Mouse (Mus musculus) Muller cell, postnatal 12 days (primary cell): ENCODE results near the gene Cavin3.

Source experiments
- DNase-seq: peaks from one replicate; pipeline ENCODE4 v3.0.0-alpha.2; 2015; ENCODE audit errors: inconsistent ontology term

The Cavin3 gene

DNA sequence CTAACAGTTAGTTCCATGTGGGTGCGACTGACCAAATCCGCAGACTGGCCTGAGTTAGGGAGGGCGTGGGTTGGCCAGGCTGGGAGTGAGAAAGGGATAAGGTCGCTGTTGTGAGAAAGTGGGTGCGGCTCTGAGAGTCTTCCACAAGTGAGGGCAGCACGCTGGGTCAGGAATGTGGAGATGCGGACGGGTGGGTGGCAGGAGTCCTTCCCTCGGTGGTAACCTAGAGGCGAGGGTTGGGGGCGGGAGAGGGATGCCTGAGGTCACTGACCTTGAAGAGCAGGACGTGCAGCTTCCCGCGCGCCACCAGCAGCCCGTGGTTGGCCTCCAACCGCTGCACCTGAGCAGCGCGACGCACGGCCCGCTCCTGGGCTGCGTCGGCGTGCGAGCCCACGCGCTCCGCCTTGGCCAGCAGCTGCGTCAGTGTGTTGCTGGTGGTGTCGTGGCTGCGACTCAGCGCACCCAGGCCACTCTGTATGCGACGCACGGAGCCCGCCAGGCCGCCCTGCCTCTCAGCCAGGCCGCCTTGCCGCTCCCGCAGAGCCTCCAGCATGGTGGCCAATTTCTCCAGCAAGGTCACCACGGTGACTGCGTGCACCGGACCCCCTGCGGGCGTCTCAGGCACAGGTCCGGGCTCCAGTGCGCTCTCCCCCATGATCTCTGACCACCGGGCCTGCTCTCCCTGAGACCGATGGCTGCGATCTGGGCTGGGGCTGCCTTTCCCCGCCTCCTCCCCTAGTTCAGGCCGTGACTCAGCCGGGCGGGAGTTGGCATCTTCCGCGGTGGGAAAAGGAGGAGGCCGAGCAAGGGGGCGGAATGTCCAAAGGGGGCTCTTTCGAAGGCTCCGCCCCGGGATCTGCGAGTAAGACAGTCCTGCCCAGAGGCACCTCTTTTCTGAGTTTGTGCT is at the start of gene Cavin3:
Gene Cavin3, minus strand, starts transcription at position 796 of the 907 bp plus-strand sequence.
- peak; percentile 95 for DNase-seq

DNA sequence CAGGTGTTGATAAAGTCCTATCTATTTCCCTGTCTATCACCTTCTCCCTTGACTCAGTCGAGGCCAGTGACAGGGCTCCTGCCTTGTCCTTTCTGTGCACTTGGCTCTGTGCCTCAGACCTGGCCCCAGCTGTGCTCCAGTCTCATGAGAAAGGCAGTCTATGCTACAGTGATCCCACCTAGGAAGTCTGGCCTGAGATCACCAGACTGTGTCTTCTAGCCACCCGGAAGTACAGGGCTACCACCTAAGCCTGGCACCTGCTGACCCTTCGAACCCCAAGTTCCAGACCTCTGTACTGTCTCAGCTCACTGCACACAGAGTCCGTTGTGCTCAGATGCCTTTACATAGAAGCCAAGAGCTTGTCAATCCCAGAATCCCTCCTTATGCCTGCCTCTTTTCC is 46.0 kb upstream of the Cavin3 start:
- no peak for DNase-seq

DNA sequence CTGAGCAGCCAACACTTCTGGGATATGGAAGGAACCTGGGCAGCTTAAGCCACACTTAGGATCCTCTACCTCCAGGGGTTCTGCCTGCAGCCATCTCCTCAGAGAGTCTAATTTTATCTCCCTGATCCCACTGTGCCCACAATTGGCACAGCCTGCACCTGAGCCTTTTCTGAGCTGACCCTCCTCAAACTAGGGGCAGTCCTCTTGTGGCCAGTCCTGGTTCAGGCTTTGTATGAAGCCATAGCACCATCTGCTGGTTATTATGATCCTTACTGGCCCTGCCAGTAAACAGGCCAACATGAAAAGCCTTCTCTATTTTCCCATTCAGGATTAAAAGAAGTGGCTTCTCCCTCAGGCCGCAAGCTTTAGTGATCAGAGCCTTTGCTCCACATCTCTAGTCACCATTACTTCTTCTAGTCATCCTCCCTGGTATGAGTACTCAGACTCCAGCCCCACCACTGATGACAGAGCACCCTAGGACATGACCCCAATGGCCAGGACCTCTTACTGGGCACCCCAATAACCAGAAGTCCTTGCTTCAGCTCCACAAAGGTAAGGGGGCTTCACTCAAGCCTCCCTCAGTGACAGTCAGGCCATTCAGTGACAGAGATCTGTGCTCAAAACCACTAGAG is 45.3 kb upstream of the Cavin3 start:
- peak; percentile 26 for DNase-seq

DNA sequence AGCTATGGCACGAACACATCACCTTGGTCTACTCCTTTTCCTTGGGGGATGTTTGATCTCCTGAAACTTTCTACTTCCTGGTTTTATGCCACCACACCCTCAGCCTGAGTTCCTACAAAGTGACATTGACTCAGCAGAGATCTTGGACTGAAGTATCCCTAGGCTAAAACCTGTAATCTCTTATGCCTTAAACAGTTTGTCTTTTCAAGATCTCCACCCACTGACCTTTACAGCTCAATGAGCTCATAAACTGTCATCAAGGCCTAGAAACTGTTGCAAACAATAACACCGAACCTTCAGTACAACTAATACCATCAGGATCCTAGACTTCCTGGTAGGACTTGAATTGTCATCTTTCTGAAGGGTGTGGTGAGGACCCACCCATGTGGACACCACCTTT is 42.1 kb upstream of the Cavin3 start:
- DNase-seq: no peak

DNA sequence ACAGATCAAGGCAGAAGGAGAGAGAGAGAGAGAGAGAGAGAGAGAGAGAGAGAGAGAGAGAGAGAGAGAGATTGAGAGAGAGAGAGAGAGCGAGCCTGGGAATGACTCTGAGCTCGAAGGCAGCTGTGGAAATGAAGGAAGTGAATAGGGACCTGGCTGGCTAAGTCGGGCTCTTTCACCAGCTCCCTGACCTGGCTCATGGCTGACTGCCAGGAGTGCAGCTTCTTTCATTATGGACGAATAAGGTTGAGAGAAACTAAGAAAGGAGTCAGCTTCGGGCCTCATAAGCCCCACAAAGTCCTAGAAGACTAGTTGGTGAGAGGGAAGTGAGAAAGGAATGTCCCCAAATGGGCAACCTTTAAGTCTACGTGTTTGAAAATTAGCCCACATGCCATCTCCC is 38.1 kb upstream of the Cavin3 start:
- peak; percentile 43 for DNase-seq

DNA sequence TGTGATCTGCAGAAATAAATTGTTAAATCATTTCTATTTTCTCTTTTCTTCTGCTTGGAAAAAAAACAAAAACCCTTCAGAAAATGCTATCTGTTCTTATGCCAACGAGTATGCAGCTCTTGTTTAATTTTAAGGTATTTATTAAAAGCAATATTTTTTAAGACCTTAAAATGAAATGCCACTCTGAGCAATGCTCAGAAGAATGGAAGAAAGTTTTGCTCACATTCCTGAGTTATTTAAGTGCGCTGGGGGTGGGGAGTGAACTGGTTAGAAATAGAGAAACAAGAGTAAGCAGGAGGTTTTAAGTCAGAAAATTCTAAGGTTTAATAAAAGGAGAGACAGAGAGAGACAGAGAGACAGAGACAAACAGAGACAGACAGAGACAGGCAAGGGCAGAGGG is 37.7 kb upstream of the Cavin3 start:
- peak; percentile 51 for DNase-seq

DNA sequence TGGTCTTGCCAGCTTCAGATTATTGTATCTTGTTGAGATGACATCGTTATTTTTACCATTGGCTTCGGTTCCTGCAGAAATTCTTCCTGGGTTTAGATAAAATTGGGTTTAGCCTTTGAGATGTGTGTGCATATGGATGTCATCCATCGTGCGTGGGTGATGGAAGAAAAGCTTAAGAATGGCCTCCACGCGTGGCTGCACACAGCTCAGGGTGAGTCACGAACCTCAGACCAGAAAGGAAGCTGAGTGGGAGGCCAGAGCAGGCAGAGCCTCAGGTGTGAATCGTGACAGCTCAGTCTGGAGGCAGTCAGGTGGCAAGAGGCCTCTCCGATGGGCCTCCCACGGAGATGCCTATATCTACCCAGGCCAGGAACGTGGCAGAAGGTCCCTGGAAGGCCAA is 37.2 kb upstream of the Cavin3 start:
- DNase-seq: peak; percentile 84

DNA sequence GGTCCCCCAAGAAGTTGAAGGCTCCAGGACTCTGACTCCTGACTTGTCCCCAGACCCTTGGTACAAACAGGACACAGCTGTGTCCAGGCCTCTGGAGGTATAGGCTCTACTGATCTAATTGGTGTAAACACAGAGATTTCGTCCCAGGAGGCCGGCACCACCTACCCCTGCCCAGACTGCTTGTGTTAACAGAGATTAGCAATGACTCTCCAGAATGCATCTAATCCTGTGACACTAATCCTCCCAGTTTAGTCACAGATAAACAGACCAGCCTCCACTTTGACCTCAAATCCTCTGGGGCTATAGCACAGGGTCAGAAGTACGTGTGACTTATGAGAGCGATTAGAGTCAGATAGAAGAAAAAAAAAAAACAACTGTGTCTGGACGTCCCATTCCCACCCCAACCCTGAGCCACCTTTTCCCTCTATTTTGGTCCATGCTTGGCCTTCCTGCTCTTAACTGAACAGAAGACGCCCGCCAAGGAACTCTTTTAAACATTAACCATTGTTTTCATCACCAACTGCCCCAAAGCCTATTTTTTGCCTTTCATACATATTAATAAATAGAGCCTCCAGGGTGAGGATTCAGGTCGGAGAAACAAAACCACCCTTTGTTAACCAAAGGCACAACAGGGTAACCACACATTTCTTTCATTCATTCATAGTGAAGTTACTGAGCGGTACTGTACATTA is 34.7 kb upstream of the Cavin3 start:
- no peak for DNase-seq

DNA sequence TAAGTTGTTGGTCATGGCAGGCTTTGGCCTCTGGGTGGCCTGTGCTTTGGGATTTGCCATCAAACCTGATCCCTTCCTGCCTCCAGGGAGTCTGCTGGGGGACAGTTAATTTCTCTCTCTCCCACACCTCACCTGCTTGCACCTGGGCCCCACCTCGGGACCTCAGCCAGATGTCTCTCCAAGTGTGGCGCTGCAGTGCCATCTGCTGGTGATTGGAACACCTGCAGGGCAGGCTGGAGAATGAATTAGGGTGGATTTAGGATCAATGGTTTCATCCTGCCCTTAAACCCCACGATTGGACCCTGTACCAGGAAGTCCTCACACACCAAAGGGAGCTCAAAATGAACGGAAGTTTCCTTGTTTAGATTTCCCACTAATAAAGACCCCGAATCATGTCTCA is 33.1 kb upstream of the Cavin3 start:
- peak; percentile 27 for DNase-seq

DNA sequence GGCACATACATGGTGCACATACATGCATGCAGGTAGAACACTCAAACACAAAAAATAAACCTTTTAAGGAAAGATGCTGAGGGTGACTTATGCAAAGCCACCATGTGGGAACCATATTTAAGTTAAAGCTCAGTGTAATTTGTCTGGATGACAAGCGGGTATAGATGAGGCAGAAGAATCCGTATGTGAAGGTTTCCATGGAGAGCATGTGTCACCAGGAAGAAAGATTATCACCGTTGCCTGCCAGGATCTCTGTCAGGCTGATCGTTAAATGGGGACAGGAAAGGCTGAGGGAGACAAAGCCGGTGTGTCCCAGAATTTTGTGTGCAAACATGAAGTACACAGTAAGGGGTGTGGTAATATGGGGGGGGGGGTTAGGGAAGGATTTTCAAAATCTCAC is 32.5 kb upstream of the Cavin3 start:
- no peak for DNase-seq

DNA sequence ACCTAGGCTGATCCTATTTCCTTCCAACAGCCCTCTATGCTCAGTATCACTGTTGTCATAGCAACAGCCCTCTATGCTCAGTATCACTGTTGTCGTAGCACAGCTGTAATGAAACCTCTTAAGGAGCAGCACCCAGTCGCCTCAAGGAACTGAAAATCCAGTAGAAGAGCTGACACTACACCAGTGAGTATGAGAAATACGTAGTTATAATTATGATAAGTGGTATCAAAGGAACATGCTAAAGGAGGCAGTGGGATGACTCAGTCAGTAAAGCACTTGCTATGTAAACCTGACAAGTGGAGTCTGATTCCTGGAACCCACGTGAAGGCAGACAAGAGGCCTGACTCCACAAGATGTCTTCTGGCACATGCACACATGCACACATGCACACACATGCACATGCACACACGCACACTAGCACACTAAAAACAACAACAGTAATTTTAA is 31.8 kb upstream of the Cavin3 start:
- DNase-seq: no peak

DNA sequence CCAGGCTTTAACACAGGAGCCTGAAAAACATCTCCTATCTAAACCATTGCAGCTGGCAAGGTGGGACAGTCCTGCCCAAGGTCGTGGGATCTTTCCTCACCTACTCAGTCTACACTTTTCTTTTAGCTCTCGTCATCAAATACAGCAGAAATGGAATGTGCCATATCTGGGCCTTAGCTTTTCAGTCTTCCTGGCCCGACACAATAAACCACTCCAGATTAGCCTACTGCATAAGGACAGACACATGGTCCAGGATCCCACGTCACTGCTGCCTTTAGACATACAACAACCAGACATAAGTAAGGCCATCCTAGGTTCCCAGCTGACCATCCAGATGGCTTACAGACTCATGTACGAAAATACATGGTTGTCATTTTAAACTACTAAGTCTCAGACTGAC is 28.0 kb upstream of the Cavin3 start:
- no peak for DNase-seq

DNA sequence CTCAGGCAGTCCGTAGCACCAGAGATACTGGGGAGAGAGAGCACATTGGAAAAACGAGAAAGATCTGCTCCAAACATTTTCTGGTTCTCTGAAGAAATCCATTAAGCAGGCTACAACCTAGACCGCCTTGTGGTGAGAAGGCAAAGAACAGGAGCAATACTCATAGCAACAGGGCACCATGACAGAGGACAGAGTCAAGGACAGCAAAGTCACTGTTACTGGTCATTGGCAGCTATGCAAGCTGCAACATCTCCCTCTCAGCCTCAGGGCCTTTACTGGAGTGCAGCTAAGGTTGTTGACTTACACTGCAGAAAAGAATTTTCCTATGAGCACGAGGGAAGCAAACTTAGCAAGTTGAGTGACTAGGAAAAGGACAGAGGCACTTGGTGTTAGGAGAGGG is 25.2 kb upstream of the Cavin3 start:
- DNase-seq: no peak

DNA sequence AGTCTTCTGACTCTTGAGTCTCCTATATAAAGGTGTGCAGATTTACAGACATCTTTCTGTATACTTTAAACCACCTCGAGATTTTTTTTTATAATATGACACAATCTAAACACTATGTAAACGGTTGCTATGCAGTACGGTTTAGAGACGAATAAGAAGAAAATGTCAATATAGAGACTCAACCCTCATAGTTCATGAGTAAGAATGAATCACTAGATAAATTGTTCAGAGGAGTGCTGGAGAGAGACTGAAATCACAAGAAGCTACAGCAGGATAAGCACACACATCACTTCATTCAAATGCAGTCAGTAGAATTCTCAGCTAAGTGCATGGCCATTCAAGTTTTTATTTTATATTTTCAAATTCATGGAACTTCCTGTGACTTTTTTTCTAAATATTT is 19.9 kb upstream of the Cavin3 start:
- DNase-seq: no peak

DNA sequence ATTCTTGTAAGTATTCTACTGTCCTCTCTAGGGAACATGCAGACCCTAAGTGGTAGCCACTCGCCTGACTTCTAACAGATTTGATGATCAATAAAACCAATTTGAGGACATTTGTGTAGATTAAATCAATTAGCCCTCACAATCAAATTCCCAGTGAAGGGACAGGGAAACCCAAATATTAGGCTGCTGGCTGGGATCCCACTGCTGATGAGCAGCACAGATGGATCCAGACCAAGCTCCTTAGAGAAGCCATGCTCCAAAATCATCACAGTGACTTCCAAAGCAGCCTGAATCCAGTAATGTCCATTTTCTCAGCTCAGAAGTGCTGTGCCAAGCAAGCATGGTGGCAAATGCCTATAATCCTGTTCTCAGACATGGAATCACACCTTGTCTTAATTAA is 17.6 kb upstream of the Cavin3 start:
- peak; percentile 25 for DNase-seq

DNA sequence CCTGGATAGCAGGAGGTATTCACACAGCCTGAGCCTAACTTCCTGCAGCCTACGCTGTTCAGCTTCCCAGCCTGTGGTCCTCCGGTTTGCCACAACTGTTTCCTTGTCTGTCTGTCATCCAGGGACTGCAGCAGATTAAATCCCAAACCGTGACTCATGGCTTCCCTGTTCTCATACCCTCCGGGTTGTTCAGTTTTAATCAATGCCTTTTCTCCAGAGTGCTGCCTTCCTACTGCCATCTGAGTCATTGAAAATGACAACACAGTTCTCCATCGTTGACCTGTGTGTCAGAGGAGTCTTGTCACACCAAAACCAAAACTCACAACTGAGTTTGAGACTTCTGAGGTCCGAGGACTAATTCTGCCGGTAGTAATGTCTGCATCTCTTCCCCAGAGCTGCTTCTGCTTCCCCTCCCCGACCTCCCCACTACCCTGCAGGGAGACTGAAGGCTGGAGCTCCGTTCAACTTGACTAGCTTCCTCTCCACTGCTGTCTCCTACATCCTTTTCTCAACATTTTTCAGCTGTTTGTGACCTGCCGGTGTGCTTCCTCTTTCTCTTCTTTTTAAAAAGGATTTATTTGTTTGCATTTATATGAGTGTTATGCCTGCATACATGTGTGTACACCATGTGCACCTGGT is 16.9 kb upstream of the Cavin3 start:
- peak; percentile 86 for DNase-seq

DNA sequence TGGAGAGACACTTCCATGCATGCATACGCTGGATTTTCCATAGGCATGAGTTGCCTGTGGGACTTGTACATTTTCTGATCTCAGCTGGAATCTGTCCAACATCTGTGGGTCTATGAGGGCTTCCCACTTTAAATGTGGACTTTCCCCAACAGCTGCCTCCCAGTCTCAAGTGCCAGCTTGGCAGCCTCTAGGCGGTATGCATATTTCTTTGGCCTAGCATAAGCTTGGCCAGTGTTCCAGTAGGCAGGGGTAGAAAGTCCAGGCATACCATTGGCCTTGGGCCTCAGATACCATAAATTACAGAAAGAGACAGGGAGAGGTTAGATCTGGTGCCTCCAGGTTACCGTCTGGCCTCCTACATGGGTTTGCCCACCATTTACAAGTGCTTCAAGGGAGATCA is 15.8 kb upstream of the Cavin3 start:
- no peak for DNase-seq

DNA sequence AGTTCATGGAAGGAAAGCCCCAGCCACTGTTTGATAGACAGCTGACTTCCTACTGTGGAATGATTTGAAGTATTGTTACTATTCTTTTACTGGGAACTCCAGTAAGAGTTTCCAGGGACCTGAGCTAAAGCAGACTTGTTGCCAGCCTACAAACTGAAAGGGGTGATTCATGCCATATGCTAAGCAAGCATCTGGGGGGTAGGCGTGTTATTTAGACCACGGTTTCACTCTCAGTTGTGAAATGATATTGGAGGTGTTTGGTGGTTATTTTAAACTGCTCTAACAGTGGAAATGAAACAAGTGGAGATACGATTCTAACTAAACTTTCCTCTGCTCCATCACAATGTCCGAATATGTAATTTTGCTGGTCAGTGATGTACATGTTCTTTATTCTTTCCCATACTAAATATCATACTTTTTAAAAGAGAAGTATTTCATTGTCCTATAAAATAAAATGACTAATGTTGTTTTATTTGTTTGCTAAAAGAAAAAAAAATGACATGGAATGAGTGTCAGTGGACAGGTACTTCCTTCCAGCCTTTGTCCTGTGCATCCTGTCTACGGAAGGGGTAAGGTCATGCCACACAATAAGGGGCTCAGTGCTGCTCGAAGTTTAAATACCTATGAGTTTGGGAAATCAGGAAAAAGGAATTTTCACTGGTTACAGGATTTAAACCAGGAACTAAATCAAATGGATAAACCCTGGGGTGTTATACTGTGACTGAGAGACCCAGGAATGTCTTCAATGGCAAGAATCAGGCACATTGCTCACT is 5.2 kb upstream of the Cavin3 start:
- DNase-seq: no peak

DNA sequence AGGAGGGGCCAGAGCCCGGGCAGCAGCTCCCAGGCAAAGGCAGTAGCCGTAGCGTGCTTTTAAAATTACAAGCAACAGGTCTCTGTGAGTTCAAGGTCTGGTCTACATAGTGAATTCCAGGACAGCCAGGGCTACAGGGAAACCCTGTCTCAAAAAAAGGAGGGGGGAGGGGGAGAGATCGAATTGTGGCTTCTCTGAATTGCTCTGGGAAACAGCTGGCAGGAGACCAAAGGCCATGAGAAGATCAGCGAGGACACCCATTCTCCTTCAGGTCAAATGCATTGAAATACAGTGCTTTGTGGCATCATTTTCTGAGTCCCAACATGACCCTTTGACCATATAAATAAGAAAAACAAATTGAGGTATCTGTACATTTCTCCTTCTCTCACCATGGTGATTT is 2.9 kb upstream of the Cavin3 start:
- DNase-seq: no peak

DNA sequence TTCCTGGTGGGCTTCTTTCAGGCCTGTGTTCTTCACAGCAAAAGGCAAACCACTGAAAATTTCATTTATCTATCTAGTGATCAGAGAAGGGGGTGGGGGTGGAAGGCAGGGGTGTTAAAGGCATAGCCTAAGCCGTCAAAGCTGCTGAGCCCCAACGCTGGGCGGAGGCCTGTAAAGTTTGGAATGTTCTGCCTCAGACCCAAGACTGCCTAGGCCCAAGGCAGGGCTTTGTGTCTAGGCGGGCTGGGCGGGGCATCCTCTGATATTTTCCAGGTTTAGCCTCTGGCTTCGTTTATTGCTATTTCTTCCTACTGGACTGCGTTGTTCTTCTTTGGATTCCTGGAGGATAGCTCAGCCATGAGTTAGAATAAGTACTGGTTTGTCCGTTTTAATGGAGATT is 326 bp upstream of the Cavin3 start:
- no peak for DNase-seq
